In genomic region chr10:76062439-76062838, GRCm38 (mm10) we compare ENCODE assay signal across 19 mouse cellular contexts. TPM values are rescaled to one million over a fixed set of nuclear protein-coding genes. Genes with fewer than 3 reads are reported as not detected.
"Had no signal": no experiment of that assay in that cellular context is flagged by ENCODE, and none has a peak within 500 bp of the region (broad histone marks: within the 10 kb centered on the region; RNA-seq: fewer than 3 reads in every experiment).

No protein-coding gene starts in this region.

- H3K4me1 ChIP-seq: limb, embryonic 15.5 days; liver, embryonic 13.5 days; megakaryocyte, embryonic 14.5 days; stomach, embryonic 15.5 days had no signal

- H3K9ac ChIP-seq: limb, embryonic 15.5 days; liver, embryonic 13.5 days; stomach, embryonic 15.5 days had no signal

- H3K27me3 ChIP-seq: limb, embryonic 15.5 days; liver, embryonic 13.5 days; megakaryocyte, embryonic 14.5 days; stomach, embryonic 15.5 days had no signal

- DNase-seq: kidney, adult 11 months; kidney, adult 9 months; kidney, postnatal 14 days; layer of hippocampus, postnatal 36 days; liver, embryonic 13.5 days; lung, adult 18-20 months; right cerebral cortex, postnatal 14 days; thymus, adult 2 months; thymus, postnatal 25 days had no signal

- H3K36me3 ChIP-seq: limb, embryonic 15.5 days; liver, embryonic 13.5 days; stomach, embryonic 15.5 days had no signal

- H3K4me2 ChIP-seq: limb, embryonic 15.5 days; liver, embryonic 13.5 days; midbrain, embryonic 11.5 days; stomach, embryonic 15.5 days had no signal

- H3K27ac ChIP-seq: limb, embryonic 15.5 days; liver, embryonic 13.5 days; macrophage; stomach, embryonic 15.5 days had no signal

- H3K4me3 ChIP-seq: limb, embryonic 15.5 days; liver, embryonic 13.5 days; megakaryocyte, embryonic 14.5 days; stomach, embryonic 15.5 days had no signal

- ATAC-seq: lung, postnatal 0 days; midbrain, embryonic 16.5 days had no signal

- H3K9me3 ChIP-seq: limb, embryonic 15.5 days; liver, embryonic 13.5 days; stomach, embryonic 15.5 days had no signal

RNA-seq across cellular contexts. Expression of gene Slc5a4b, which starts 48.3 kb away (rescaled TPM):
- polyA plus RNA-seq: limb, embryonic 11.5 days; limb, embryonic 15.5 days; macrophage; midbrain, embryonic 11.5 days; midbrain, embryonic 16.5 days; spleen, adult 2 months; stomach, embryonic 15.5 days; urinary bladder, adult 2 months had no signal
